Mouse (Mus musculus): Measurements from ENCODE around the gene Nos1ap.

Nos1ap gene

GRCm38 (mm10) chr1:170371191-170371792 lies 218.4 kb downstream of the Nos1ap start:
- DNase-seq (ENCODE audit: low spot score in 2 of 2): no peak

GRCm38 (mm10) chr1:170368864-170369263 lies 220.8 kb downstream of the Nos1ap start:
- DNase-seq (ENCODE audit: low spot score in 2 of 2): no peak

GRCm38 (mm10) chr1:170366981-170367700 lies 222.5 kb downstream of the Nos1ap start:
- no peak for DNase-seq (ENCODE audit: low spot score in 2 of 2)

GRCm38 (mm10) chr1:170363746-170364145 lies 225.9 kb downstream of the Nos1ap start:
- no peak for DNase-seq (ENCODE audit: low spot score in 2 of 2)

- no peak for DNase-seq (ENCODE audit: low spot score in 2 of 2)
These were observed 229.3 kb downstream of the Nos1ap start for GRCm38 (mm10) chr1:170360183-170360915.

- DNase-seq (ENCODE audit: low spot score in 2 of 2): no peak
These were observed 236.3 kb downstream of the Nos1ap start for GRCm38 (mm10) chr1:170353335-170353734.

- DNase-seq (ENCODE audit: low spot score in 2 of 2): no peak
These were observed 238.6 kb downstream of the Nos1ap start for GRCm38 (mm10) chr1:170351080-170351479.

GRCm38 (mm10) chr1:170346266-170346665 lies 243.4 kb downstream of the Nos1ap start:
- no peak for DNase-seq (ENCODE audit: low spot score in 2 of 2)

GRCm38 (mm10) chr1:170343906-170344305 lies 245.8 kb downstream of the Nos1ap start:
- DNase-seq (ENCODE audit: low spot score in 2 of 2): no peak

GRCm38 (mm10) chr1:170343081-170343480 lies 246.6 kb downstream of the Nos1ap start:
- no peak for DNase-seq (ENCODE audit: low spot score in 2 of 2)

GRCm38 (mm10) chr1:170339943-170340342 lies 249.7 kb downstream of the Nos1ap start:
- no peak for DNase-seq (ENCODE audit: low spot score in 2 of 2)

GRCm38 (mm10) chr1:170332775-170333174 lies 256.9 kb downstream of the Nos1ap start:
- no peak for DNase-seq (ENCODE audit: low spot score in 2 of 2)

GRCm38 (mm10) chr1:170331926-170332325 lies 257.7 kb downstream of the Nos1ap start:
- DNase-seq (ENCODE audit: low spot score in 2 of 2): no peak

GRCm38 (mm10) chr1:170325277-170325676 lies 264.4 kb downstream of the Nos1ap start:
- no peak for DNase-seq (ENCODE audit: low spot score in 2 of 2)

- no peak for DNase-seq (ENCODE audit: low spot score in 2 of 2)
These were observed 265.3 kb downstream of the Nos1ap start for GRCm38 (mm10) chr1:170324312-170324711.

- no peak for DNase-seq (ENCODE audit: low spot score in 2 of 2)
These were observed 266.7 kb downstream of the Nos1ap start for GRCm38 (mm10) chr1:170323001-170323400.

GRCm38 (mm10) chr1:170322046-170322445 lies 267.6 kb downstream of the Nos1ap start:
- no peak for DNase-seq (ENCODE audit: low spot score in 2 of 2)

- DNase-seq (ENCODE audit: low spot score in 2 of 2): no peak
These were observed 278.2 kb downstream of the Nos1ap start for GRCm38 (mm10) chr1:170311431-170311830.

- DNase-seq (ENCODE audit: low spot score in 2 of 2): no peak
These were observed 281.2 kb downstream of the Nos1ap start, which contains the start of gene Spata46 for GRCm38 (mm10) chr1:170308503-170308902. Gene Spata46, plus strand, starts transcription at chr1:170308803.

GRCm38 (mm10) chr1:170306232-170306631 lies 283.4 kb downstream of the Nos1ap start, which contains the start of gene Gm7694:
Gene Gm7694, minus strand, starts transcription at chr1:170306332.
- no peak for DNase-seq (ENCODE audit: low spot score in 2 of 2)

GRCm38 (mm10) chr1:170305002-170305401 lies 284.7 kb downstream of the Nos1ap start:
- peak in 1 of 2 experiments; percentile 1 for DNase-seq (ENCODE audit: low spot score in 2 of 2)

GRCm38 (mm10) chr1:170303103-170303502 lies 286.6 kb downstream of the Nos1ap start:
- peak in 1 of 2 experiments; percentile 8 for DNase-seq (ENCODE audit: low spot score in 2 of 2)
